Mouse (Mus musculus) thymus, adult 2 months (tissue): ENCODE results near the gene Pex11g.

Experiments used
- CTCF ChIP-seq: fragments of 200-500 bp; IDR thresholded peaks from 2 replicates; pipeline ENCODE4 v1.5.1; 2012; ENCODE audit warnings: mild to moderate bottlenecking, control low read depth, low read length, moderate library complexity, borderline replicate concordance; ENCODE audit not compliant: control insufficient read depth, poor library complexity, insufficient read depth; ENCODE audit errors: extremely low read depth
- POLR2A ChIP-seq: fragments of 200-500 bp; IDR thresholded peaks from 2 replicates; pipeline ENCODE4 v1.6.1; 2012; ENCODE audit warnings: mild to moderate bottlenecking, low read length, control low read depth, moderate library complexity; ENCODE audit not compliant: control insufficient read depth, poor library complexity, insufficient read depth; ENCODE audit errors: extremely low read depth

DNA sequence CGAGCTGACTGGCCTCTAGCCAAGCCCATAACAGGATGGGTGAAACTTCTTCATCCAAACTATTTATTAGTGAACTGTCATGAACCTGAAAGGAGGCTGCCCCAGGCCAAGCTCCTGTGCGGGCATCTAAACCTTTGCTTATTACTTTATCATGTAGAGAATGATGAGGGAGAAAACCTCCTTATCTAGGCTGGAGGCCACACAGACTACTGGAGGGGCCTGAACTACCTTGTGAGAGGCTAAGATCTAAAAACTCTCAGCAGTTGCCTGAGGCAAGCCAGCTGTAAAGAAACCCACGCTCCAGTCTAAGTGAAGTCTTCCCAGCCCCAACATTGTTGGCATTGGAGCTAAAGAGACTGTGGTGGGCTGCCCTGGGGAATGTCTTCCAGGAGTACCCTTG is 60.1 kb downstream of the Pex11g start:
- no peak for TF ChIP-seq CTCF
- TF ChIP-seq POLR2A: no peak
